Mouse (Mus musculus) cerebellum, adult 9-10 months (tissue): ENCODE results near the gene Cr1l.
A peak's percentile ranks its signal among the peaks of the same experiment; 100 is the strongest.

Source experiments
- DNase-seq: peaks from one replicate; pipeline ENCODE4 v3.0.0; 2022

Cr1l gene

GRCm38 (mm10) chr1:195130953-195131674 lies at the start of gene Cr1l:
Gene Cr1l (minus strand): TSS chr1:195131586.
- DNase-seq = peak; percentile 81

GRCm38 (mm10) chr1:195175980-195176931 lies 44.9 kb upstream of the Cr1l start, which contains the start of gene Cr2:
Gene Cr2 (minus strand): TSS chr1:195176716.
- DNase-seq = peak; percentile 3

GRCm38 (mm10) chr1:195164996-195165755 lies 33.8 kb upstream of the Cr1l start:
- DNase-seq = no peak

- peak; percentile 14 for DNase-seq
These were observed 684 bp upstream of the Cr1l start for GRCm38 (mm10) chr1:195132070-195132469.

GRCm38 (mm10) chr1:195131675-195132015 lies 259 bp upstream of the Cr1l start:
- DNase-seq = no peak

- DNase-seq = no peak
These were observed 907 bp downstream of the Cr1l start for GRCm38 (mm10) chr1:195130479-195130878.

GRCm38 (mm10) chr1:195129867-195130266 lies 1.5 kb downstream of the Cr1l start:
- DNase-seq = no peak

GRCm38 (mm10) chr1:195114414-195114813 lies 17.0 kb downstream of the Cr1l start:
- no peak for DNase-seq

GRCm38 (mm10) chr1:195113621-195114020 lies 17.8 kb downstream of the Cr1l start:
- no peak for DNase-seq

- no peak for DNase-seq
These were observed 30.7 kb downstream of the Cr1l start for GRCm38 (mm10) chr1:195100693-195101092.

- no peak for DNase-seq
These were observed 33.4 kb downstream of the Cr1l start for GRCm38 (mm10) chr1:195098004-195098403.

GRCm38 (mm10) chr1:195092220-195092720 lies 39.1 kb downstream of the Cr1l start, which contains the start of gene Cd46:
Gene Cd46 (minus strand): TSS chr1:195092249.
- DNase-seq = peak; percentile 6

- DNase-seq = no peak
These were observed 39.6 kb downstream of the Cr1l start for GRCm38 (mm10) chr1:195091699-195092219.

- DNase-seq = no peak
These were observed 49.2 kb downstream of the Cr1l start for GRCm38 (mm10) chr1:195082142-195082541.
